Mouse (Mus musculus) heart, embryonic 15.5 days (tissue): ENCODE measurements at regions not wholly inside any gene's neighbourhood (a gene's known extent, or its start where the extent isn't known, plus 50 kb on each side); places are given as distances from the start of the nearest gene placed in this dataset.

Experiments used
- ATAC-seq: fragments of 200-750 bp; cut with Nextera tagmentation; replicated peaks from 2 replicates; pipeline ENCODE4 v1.8.0; 2017; ENCODE audit warnings: low read depth, moderate TSS enrichment; ENCODE audit not compliant: insufficient number of reproducible peaks, insufficient read depth, low FRiP score
- H3K27ac ChIP-seq: fragments of 300-500 bp; sonication (generic); 2 replicates; pipeline ENCODE4 v1.5.1; 2015; ENCODE audit warnings: mild to moderate bottlenecking, inconsistent platforms
- H3K27me3 ChIP-seq: fragments of 300-500 bp; sonication (generic); 2 replicates; pipeline ENCODE4 v1.6.1; 2015; ENCODE audit warnings: inconsistent platforms
- H3K36me3 ChIP-seq: fragments of 300-500 bp; sonication (generic); 2 replicates; pipeline ENCODE4 v1.6.1; 2015; ENCODE audit warnings: mild to moderate bottlenecking, inconsistent platforms
- H3K4me1 ChIP-seq: fragments of 300-500 bp; sonication (generic); replicated peaks from 2 replicates; pipeline ENCODE4 v1.6.1; 2015; ENCODE audit warnings: inconsistent platforms
- H3K4me2 ChIP-seq: fragments of 300-500 bp; sonication (generic); 2 replicates; pipeline ENCODE4 v1.6.1; 2015; ENCODE audit warnings: inconsistent platforms, mild to moderate bottlenecking, moderate library complexity
- H3K4me3 ChIP-seq: fragments of 300-500 bp; sonication (generic); 2 replicates; pipeline ENCODE4 v1.5.1; 2015; ENCODE audit warnings: mild to moderate bottlenecking, inconsistent platforms
- H3K9ac ChIP-seq: fragments of 300-500 bp; sonication (generic); 2 replicates; pipeline ENCODE4 v1.6.1; 2015; ENCODE audit warnings: mild to moderate bottlenecking, inconsistent platforms
- H3K9me3 ChIP-seq: fragments of 300-500 bp; sonication (generic); replicated peaks from 2 replicates; pipeline ENCODE4 v1.6.1; 2016; ENCODE audit warnings: inconsistent platforms
- WGBS: fragments of 180-500 bp; shearing (Covaris S2); methylation state at CpG from one replicate; pipeline ENCODE4 v1.1.7; 2015; ENCODE audit warnings: mixed read lengths; 5-methylcytosine and 5-hydroxymethylcytosine counted together

GRCm38 (mm10) chr11:25435645-25436044, 774.9 kb downstream of the 5730522E02Rik start:
- Histone ChIP-seq H3K36me3 (no peaks in the 10 kb centered on the region), H3K27ac (no peak overlapping the region), H3K9ac (no peak overlapping the region), H3K9me3 (no peaks in the 10 kb centered on the region), H3K4me2 (no peak overlapping the region), H3K27me3 (no peaks in the 10 kb centered on the region), H3K4me1 (no peaks in the 10 kb centered on the region), H3K4me3 (no peak overlapping the region)
- 33% methylated on average over 1 of the region's 1 CpGs for WGBS
- no peak for ATAC-seq

GRCm38 (mm10) chr11:25423186-25423585, 787.4 kb downstream of the 5730522E02Rik start:
- H3K4me1 ChIP-seq: no peaks in the 10 kb centered on the region
- no peaks in the 10 kb centered on the region for H3K36me3 ChIP-seq
- no peak overlapping the region for H3K9ac ChIP-seq
- no peaks in the 10 kb centered on the region for H3K27me3 ChIP-seq
- H3K4me2 ChIP-seq: no peak overlapping the region
- no peaks in the 10 kb centered on the region for H3K9me3 ChIP-seq
- H3K4me3 ChIP-seq: no peak overlapping the region
- ATAC-seq: no peak
- WGBS: 76% methylated on average over 4 of the region's 4 CpGs
- no peak overlapping the region for H3K27ac ChIP-seq

- H3K9me3 ChIP-seq: no peaks in the 10 kb centered on the region
- H3K27me3 ChIP-seq: no peaks in the 10 kb centered on the region
- no peak overlapping the region for H3K9ac ChIP-seq
- no peak overlapping the region for H3K4me3 ChIP-seq
- no peak overlapping the region for H3K27ac ChIP-seq
- H3K4me2 ChIP-seq: no peak overlapping the region
- ATAC-seq: no peak
- H3K36me3 ChIP-seq: no peaks in the 10 kb centered on the region
- H3K4me1 ChIP-seq: no peaks in the 10 kb centered on the region
These were observed 789.1 kb downstream of the 5730522E02Rik start for GRCm38 (mm10) chr11:25421486-25421885.

- H3K4me3 ChIP-seq: no peak overlapping the region
- 73% methylated on average over 4 of the region's 4 CpGs for WGBS
- no peaks in the 10 kb centered on the region for H3K27me3 ChIP-seq
- no peaks in the 10 kb centered on the region for H3K9me3 ChIP-seq
- H3K4me1 ChIP-seq: no peaks in the 10 kb centered on the region
- no peak overlapping the region for H3K4me2 ChIP-seq
- no peaks in the 10 kb centered on the region for H3K36me3 ChIP-seq
- no peak overlapping the region for H3K9ac ChIP-seq
- ATAC-seq: no peak
- H3K27ac ChIP-seq: no peak overlapping the region
These were observed 800.0 kb downstream of the 5730522E02Rik start for GRCm38 (mm10) chr11:25410403-25411090.

GRCm38 (mm10) chr11:25391649-25392048, 818.9 kb downstream of the 5730522E02Rik start:
- no peaks in the 10 kb centered on the region for H3K36me3 ChIP-seq
- H3K27me3 ChIP-seq: no peaks in the 10 kb centered on the region
- H3K9me3 ChIP-seq: no peaks in the 10 kb centered on the region
- no peak for ATAC-seq
- no peak overlapping the region for H3K4me2 ChIP-seq
- 52% methylated on average over 2 of the region's 2 CpGs for WGBS
- no peak overlapping the region for H3K9ac ChIP-seq
- H3K4me1 ChIP-seq: no peaks in the 10 kb centered on the region
- no peak overlapping the region for H3K4me3 ChIP-seq
- H3K27ac ChIP-seq: no peak overlapping the region

- H3K27me3 ChIP-seq: no peaks in the 10 kb centered on the region
- no peak overlapping the region for H3K27ac ChIP-seq
- no peak overlapping the region for H3K4me3 ChIP-seq
- no peaks in the 10 kb centered on the region for H3K36me3 ChIP-seq
- no peaks in the 10 kb centered on the region for H3K9me3 ChIP-seq
- WGBS: 77% methylated on average over 2 of the region's 2 CpGs
- no peak overlapping the region for H3K4me2 ChIP-seq
- H3K4me1 ChIP-seq: peaks cover 7% of the 10 kb centered on the region; the same call in 1 of the 2 replicates
- no peak for ATAC-seq
- no peak overlapping the region for H3K9ac ChIP-seq
These were observed 843.5 kb downstream of the 5730522E02Rik start for GRCm38 (mm10) chr11:25367111-25367510.

- Histone ChIP-seq H3K27me3 (no peaks in the 10 kb centered on the region), H3K4me2 (no peak overlapping the region), H3K27ac (no peak overlapping the region), H3K9ac (no peak overlapping the region), H3K36me3 (no peaks in the 10 kb centered on the region), H3K4me1 (peaks cover 7% of the 10 kb centered on the region; the same call in 1 of the 2 replicates), H3K4me3 (no peak overlapping the region), H3K9me3 (no peaks in the 10 kb centered on the region)
- WGBS: 28% methylated on average over 6 of the region's 6 CpGs
- no peak for ATAC-seq
These were observed 845.1 kb downstream of the 5730522E02Rik start for GRCm38 (mm10) chr11:25365433-25365832.

GRCm38 (mm10) chr11:25359723-25360122, 850.8 kb downstream of the 5730522E02Rik start:
- Histone ChIP-seq H3K27ac (no peak overlapping the region), H3K36me3 (no peaks in the 10 kb centered on the region), H3K4me1 (peaks cover 14% of the 10 kb centered on the region), H3K4me2 (no peak overlapping the region), H3K9me3 (no peaks in the 10 kb centered on the region), H3K4me3 (no peak overlapping the region), H3K9ac (no peak overlapping the region), H3K27me3 (no peaks in the 10 kb centered on the region)
- no peak for ATAC-seq
- WGBS: 83% methylated on average over 1 of the region's 1 CpGs

GRCm38 (mm10) chr11:25357717-25358411, 852.7 kb downstream of the 5730522E02Rik start:
- Histone ChIP-seq H3K9me3 (no peaks in the 10 kb centered on the region), H3K36me3 (no peaks in the 10 kb centered on the region), H3K27ac (no peak overlapping the region), H3K9ac (peak overlapping the region; percentile 2; the same call in 1 of the 2 replicates), H3K4me1 (peaks cover 13% of the 10 kb centered on the region), H3K4me2 (peak overlapping the region; percentile 76), H3K4me3 (peak overlapping the region; percentile 47), H3K27me3 (no peaks in the 10 kb centered on the region)
- no peak; the same call in 1 of the 2 replicates for ATAC-seq
- 13% methylated on average over 10 of the region's 10 CpGs for WGBS

GRCm38 (mm10) chr11:25356671-25357586, 853.6 kb downstream of the 5730522E02Rik start:
- Histone ChIP-seq H3K36me3 (no peaks in the 10 kb centered on the region), H3K4me1 (peaks cover 13% of the 10 kb centered on the region), H3K27ac (no peak overlapping the region), H3K4me2 (peak overlapping the region; percentile 76), H3K9me3 (no peaks in the 10 kb centered on the region), H3K27me3 (no peaks in the 10 kb centered on the region), H3K4me3 (peak overlapping the region; percentile 47), H3K9ac (peak overlapping the region; percentile 2; the same call in 1 of the 2 replicates)
- 18% methylated on average over 19 of the region's 19 CpGs for whole genome bisulfite sequencing
- no peak for ATAC-seq

GRCm38 (mm10) chr11:25335667-25336066, 874.9 kb downstream of the 5730522E02Rik start:
- no peak overlapping the region for H3K4me2 ChIP-seq
- H3K4me1 ChIP-seq: no peaks in the 10 kb centered on the region
- no peak overlapping the region for H3K4me3 ChIP-seq
- no peaks in the 10 kb centered on the region for H3K27me3 ChIP-seq
- no peaks in the 10 kb centered on the region for H3K9me3 ChIP-seq
- no peak for ATAC-seq
- WGBS: 43% methylated on average over 2 of the region's 2 CpGs
- no peak overlapping the region for H3K27ac ChIP-seq
- no peak overlapping the region for H3K9ac ChIP-seq
- no peaks in the 10 kb centered on the region for H3K36me3 ChIP-seq
